Mouse (Mus musculus) cerebellum, adult 2 months (tissue): Measurements from ENCODE around the gene Mx1. TPM values are rescaled to one million over a fixed set of nuclear protein-coding genes. Genes with fewer than 3 reads are reported as not detected.

Experiments used
- DNase-seq, 2 experiments: peaks; one replicate each; pipeline ENCODE4 v3.0.0; 2021
- H3K27ac ChIP-seq: fragments of 200-500 bp; 2 replicates; pipeline ENCODE4 v1.5.1; 2012; ENCODE audit warnings: low read length, control low read depth, inconsistent platforms; ENCODE audit not compliant: insufficient read depth
- H3K27me3 ChIP-seq: fragments of 200-500 bp; 2 replicates; pipeline ENCODE4 v1.6.1; 2012; ENCODE audit warnings: inconsistent platforms, mild to moderate bottlenecking, low read length, moderate library complexity; ENCODE audit not compliant: control insufficient read depth, insufficient read depth
- H3K4me1 ChIP-seq: fragments of 200-500 bp; 2 replicates; pipeline ENCODE4 v1.6.1; 2011; ENCODE audit warnings: low read length; ENCODE audit not compliant: control insufficient read depth, insufficient read depth
- H3K4me3 ChIP-seq: fragments of 200-500 bp; replicated peaks from 2 replicates; pipeline ENCODE3; 2011; ENCODE audit warnings: mild to moderate bottlenecking, low read depth, low read length, control low read depth; ENCODE audit not compliant: insufficient read depth
- CTCF ChIP-seq: fragments of 200-500 bp; IDR thresholded peaks from 2 replicates; pipeline ENCODE4 v1.5.1; 2011; ENCODE audit warnings: low read depth, mild to moderate bottlenecking, control low read depth, low read length, moderate library complexity, borderline replicate concordance; ENCODE audit not compliant: insufficient read depth
- POLR2A ChIP-seq: fragments of 200-500 bp; IDR thresholded peaks from 2 replicates; pipeline ENCODE4 v1.6.1; 2011; ENCODE audit warnings: low read length, control low read depth, borderline replicate concordance; ENCODE audit not compliant: insufficient read depth
- WGBS: fragments of 180-500 bp; shearing (Covaris S2); methylation state at CpG from one replicate; pipeline ENCODE4 v1.1.7; 2018; 5-methylcytosine and 5-hydroxymethylcytosine counted together
- polyA plus RNA-seq: library from polyadenylated mRNA; depleted of rRNA; stranded (reverse); fragments of >200 nt; gene quantifications from 2 replicates; pipeline ENCODE4 v1.2.3, GENCODE M21; 2012

Gene Mx1
- polyA plus RNA-seq, 1 experiment: 0.10 TPM

GRCm38 (mm10) chr16:97474671-97475070 lies 12.0 kb upstream of the Mx1 start:
- DNase-seq: no peak
- no peak for TF ChIP-seq CTCF
- TF ChIP-seq POLR2A: no peak
- WGBS: 80% methylated on average over 2 of the region's 2 CpGs
- H3K4me1 ChIP-seq: no peaks in the 10 kb centered on the region
- no peak overlapping the region for H3K27ac ChIP-seq
- no peaks in the 10 kb centered on the region for H3K27me3 ChIP-seq
- no peak overlapping the region for H3K4me3 ChIP-seq

GRCm38 (mm10) chr16:97467993-97468791 lies 5.5 kb upstream of the Mx1 start:
- Histone ChIP-seq H3K27me3 (no peaks in the 10 kb centered on the region), H3K4me1 (no peaks in the 10 kb centered on the region), H3K4me3 (no peak overlapping the region), H3K27ac (no peak overlapping the region)
- DNase-seq: no peak
- TF ChIP-seq POLR2A (no peak), CTCF (no peak)
- WGBS: 88% methylated on average over 4 of the region's 4 CpGs

GRCm38 (mm10) chr16:97467472-97467871 lies 4.8 kb upstream of the Mx1 start:
- H3K27ac ChIP-seq: no peak overlapping the region
- no peak overlapping the region for H3K4me3 ChIP-seq
- no peak for DNase-seq
- no peak for TF ChIP-seq POLR2A
- TF ChIP-seq CTCF: no peak
- H3K27me3 ChIP-seq: no peaks in the 10 kb centered on the region
- no peaks in the 10 kb centered on the region for H3K4me1 ChIP-seq
- 81% methylated on average over 3 of the region's 3 CpGs for WGBS

GRCm38 (mm10) chr16:97466182-97466957 lies 3.7 kb upstream of the Mx1 start:
- Histone ChIP-seq H3K4me1 (no peaks in the 10 kb centered on the region), H3K27me3 (no peaks in the 10 kb centered on the region), H3K4me3 (no peak overlapping the region), H3K27ac (no peak overlapping the region)
- WGBS: 59% methylated on average over 4 of the region's 4 CpGs
- TF ChIP-seq CTCF: peak; percentile 28; the same call in 1 of the 2 replicates
- no peak for TF ChIP-seq POLR2A
- DNase-seq: no peak

- Histone ChIP-seq H3K4me3 (no peak overlapping the region), H3K27ac (no peak overlapping the region), H3K4me1 (no peaks in the 10 kb centered on the region), H3K27me3 (no peaks in the 10 kb centered on the region)
- WGBS: 71% methylated on average over 2 of the region's 2 CpGs
- TF ChIP-seq CTCF (no peak), POLR2A (no peak)
- no peak for DNase-seq
These were observed 1.4 kb downstream of the Mx1 start for GRCm38 (mm10) chr16:97461271-97461670.

- Histone ChIP-seq H3K27me3 (no peaks in the 10 kb centered on the region), H3K27ac (no peak overlapping the region), H3K4me1 (no peaks in the 10 kb centered on the region), H3K4me3 (no peak overlapping the region)
- no peak for TF ChIP-seq CTCF
- no peak for TF ChIP-seq POLR2A
- 78% methylated on average over 1 of the region's 1 CpGs for WGBS
- no peak for DNase-seq
These were observed 2.9 kb downstream of the Mx1 start for GRCm38 (mm10) chr16:97459831-97460230.

- H3K4me3 ChIP-seq: no peak overlapping the region
- TF ChIP-seq POLR2A (no peak), CTCF (no peak)
- no peaks in the 10 kb centered on the region for H3K4me1 ChIP-seq
- H3K27ac ChIP-seq: no peak overlapping the region
- DNase-seq: no peak
- no peaks in the 10 kb centered on the region; the same call in 1 of the 2 replicates for H3K27me3 ChIP-seq
These were observed 15.3 kb downstream of the Mx1 start for GRCm38 (mm10) chr16:97447386-97447785.

- peak; percentile 66 for TF ChIP-seq CTCF
- no peak for TF ChIP-seq POLR2A
- no peaks in the 10 kb centered on the region; the same call in 1 of the 2 replicates for H3K4me1 ChIP-seq
- no peak overlapping the region for H3K27ac ChIP-seq
- H3K4me3 ChIP-seq: no peak overlapping the region
- DNase-seq: peak; percentile 17 to 37
- H3K27me3 ChIP-seq: no peaks in the 10 kb centered on the region
- WGBS: 58% methylated on average over 14 of the region's 14 CpGs
These were observed 18.9 kb downstream of the Mx1 start for GRCm38 (mm10) chr16:97443670-97444263.
